Mouse (Mus musculus) splenic B cell, adult 2 months (primary cell): ENCODE data around the gene Vmn2r95.
"Not testable (repeated sequence)": the region's sequence is repeated elsewhere in the genome, so short reads cannot be mapped to it uniquely, and the experiment has no call there.

ENCODE experiments used
- DNase-seq: peaks from one replicate; pipeline ENCODE4 v3.0.0-alpha.2; 2011; ENCODE audit warnings: low read depth, low spot score
- H3K27me3 ChIP-seq: 2 replicates; pipeline ENCODE4 v1.6.1; 2012; ENCODE audit warnings: mild to moderate bottlenecking, low read length, moderate library complexity, mixed read lengths; ENCODE audit not compliant: control insufficient read depth, poor library complexity, insufficient read depth, severe bottlenecking
- H3K36me3 ChIP-seq: 2 replicates; pipeline ENCODE4 v1.6.1; 2012; ENCODE audit warnings: mild to moderate bottlenecking, low read length, moderate library complexity, mixed read lengths; ENCODE audit not compliant: control insufficient read depth, poor library complexity, insufficient read depth, severe bottlenecking

The Vmn2r95 gene

GRCm38 (mm10) chr17:18423778-18424177 lies at the start of gene Vmn2r95:
Gene Vmn2r95, plus strand, starts transcription at chr17:18424078.
- no peak for DNase-seq
- Histone ChIP-seq H3K27me3 (no peaks in the 10 kb centered on the region), H3K36me3 (no peaks in the 10 kb centered on the region)

DNA sequence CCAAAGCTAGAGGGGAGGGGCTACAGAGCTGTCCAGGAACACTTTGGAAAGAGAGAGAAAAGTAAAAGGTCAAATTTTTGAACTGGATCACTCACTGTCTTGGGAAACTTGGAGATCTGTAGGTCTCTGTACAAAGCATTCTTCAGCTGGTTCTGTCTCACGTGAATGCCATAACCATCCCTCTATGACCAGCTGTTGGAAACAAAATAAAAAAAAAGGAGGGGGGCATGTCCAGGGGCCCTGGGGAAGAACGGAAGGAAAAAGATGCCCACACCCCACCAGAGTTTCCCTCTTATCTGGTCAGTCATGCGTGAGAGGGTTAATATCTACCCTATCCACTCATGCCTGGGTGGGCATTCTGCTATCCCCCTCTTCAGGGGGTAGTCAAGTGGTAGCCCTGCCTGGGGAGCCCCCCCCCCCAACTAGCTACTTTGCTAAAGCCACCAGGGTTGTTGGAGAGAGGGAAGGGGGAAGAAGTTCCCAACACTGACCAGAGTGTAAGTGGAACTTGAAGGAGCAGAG lies 31.8 kb downstream of the Vmn2r95 start:
- Histone ChIP-seq H3K27me3 (no peaks in the 10 kb centered on the region), H3K36me3 (no peaks in the 10 kb centered on the region)
- DNase-seq: no peak

DNA sequence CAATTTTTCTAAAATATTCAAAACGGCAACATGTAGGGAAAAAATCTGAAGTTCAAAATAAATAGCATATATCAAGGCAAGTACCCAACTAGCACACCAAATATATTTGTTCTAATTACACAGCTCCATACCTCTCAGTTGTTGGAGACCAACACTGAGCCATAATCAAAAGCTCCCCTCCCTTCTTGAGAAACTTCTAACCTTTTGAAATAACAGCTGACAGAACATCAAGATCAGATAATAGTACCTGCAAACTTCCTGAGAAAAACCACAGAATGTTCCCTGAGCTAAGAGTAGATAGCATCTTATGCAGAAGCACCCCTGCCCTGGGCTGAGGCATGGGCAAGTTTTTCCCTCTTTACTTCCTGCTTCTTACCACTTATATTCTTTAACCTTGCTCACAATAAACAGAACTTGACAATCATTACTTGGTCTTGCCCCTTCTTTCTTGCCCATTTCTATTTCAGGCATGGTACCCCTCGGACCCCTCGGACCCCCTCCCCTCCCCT lies 34.3 kb downstream of the Vmn2r95 start:
- H3K36me3 ChIP-seq, H3K27me3 ChIP-seq, DNase-seq: not testable (repeated sequence)

DNA sequence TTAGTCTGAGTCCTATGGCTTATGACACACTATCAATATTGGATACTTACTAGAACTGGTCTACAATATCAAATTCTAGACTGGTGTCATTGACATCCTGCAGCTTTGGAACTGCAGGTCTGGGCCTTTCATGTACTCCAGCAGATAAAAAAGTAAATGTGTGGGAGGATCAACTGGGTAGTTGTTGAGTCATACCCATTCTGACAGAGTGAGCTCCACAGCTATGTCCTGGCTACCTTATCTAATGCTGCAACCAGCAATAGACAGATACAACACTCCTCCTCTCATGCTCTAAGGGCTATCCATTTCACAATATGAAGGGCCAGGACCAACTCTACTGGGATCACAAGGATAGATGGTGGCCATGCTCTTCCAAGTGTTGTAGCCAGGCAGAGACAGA lies 38.8 kb downstream of the Vmn2r95 start:
- Histone ChIP-seq H3K27me3 (no peaks in the 10 kb centered on the region), H3K36me3 (no peaks in the 10 kb centered on the region)
- no peak for DNase-seq

GRCm38 (mm10) chr17:18479885-18480284 lies 56.0 kb downstream of the Vmn2r95 start:
- H3K27me3 ChIP-seq: no peaks in the 10 kb centered on the region
- DNase-seq: no peak
- H3K36me3 ChIP-seq: no peaks in the 10 kb centered on the region
